Mouse (Mus musculus): ENCODE data around the gene Ern1.
"Not testable (repeated sequence)": the region's sequence is repeated elsewhere in the genome, so short reads cannot be mapped to it uniquely, and the experiment has no call there.

The Ern1 gene

DNA sequence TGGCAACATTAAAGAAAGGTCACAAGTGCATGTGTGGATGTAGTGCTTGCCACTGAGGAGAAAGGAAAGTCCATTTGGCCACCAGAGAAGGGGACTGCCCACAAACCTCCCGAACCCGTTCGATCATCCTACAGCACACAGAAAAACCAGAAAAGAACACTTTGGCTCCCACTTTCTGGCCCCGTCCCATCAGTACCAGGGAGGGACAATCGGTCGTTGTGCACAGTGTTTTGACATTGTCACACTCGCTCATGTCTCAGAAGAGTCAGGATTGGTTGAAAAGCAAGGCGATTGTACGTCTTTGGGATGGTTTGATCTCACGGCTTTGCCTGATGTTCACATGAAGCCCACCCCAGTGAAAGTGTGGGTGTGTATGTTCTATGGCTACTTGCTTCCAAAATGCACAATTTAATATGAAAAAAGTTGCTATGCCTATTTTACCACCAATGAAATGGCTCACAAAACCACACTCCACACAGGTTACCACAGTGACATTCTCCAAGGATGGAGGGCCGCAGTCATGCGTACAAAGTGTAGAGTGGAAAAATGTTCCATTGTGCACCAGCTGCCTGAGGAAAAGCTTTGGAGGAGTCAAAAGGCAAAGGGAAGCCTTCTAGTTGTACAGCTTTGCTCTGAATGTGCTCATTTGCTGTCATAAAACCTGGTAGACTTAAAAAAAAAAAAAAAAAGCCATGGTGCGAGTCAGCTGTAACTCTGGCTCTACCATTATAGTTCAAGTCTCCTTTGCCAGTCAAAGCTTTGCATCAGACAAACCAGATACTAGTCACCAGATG is 15.2 kb upstream of the Ern1 start:
- no peak for DNase-seq (ENCODE audit: low spot score)

DNA sequence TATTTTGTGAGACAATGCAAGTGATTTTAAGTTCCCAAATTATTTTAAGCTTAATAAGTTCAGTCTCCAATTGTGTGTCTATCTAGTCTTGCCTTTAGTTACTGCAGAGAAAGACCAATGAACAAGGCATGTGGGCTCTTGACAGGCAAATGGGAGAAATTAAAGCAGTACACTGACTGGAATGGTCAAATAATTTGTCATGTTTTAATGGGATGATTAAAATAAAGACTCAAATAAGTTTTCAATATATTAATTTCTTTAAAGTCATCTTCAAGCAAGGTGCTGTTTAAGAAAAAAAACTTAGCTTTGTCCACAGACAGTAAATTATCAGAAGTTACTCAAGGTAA is 14.5 kb upstream of the Ern1 start:
- DNase-seq (ENCODE audit: low spot score), result no peak

DNA sequence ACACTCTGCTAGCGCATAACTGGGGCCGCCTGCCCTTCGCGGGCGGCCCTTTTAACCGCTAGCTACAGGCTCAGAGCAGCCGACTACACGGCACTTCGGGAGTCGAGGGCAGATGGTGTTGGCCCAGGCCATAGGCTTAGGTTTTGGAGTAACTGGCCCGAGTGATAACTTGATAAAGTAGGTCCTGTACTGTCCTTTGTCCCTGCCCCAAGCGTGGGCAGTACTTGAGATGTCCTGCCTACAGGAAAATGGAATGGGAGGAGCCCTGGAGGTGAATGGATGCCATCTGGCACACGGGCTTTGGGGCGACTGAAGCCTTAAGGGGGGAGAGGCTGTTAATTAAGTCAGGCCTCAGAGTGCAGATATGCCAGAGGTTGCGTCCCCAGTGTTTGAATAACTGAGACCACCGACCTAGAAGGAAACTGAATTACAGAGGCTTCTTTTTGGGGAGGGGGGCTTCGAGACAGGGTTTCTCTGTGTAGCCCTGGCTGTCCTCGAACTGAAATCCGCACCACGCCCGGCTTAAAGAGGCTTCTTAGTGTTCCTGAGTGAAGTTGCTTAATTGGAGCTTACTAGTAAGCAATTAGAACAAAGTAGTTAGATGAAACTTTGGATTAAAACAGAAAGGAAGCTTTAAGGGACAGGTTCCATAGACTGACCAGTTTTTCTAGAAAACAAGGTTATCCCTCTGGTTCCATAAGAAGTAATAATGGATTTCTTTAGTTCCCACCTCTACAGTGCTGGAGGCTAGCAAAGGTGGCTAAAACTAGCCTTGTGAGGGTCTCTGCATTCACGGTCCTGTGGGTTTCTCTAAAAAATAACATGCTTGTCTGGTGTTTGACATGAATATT is 13.9 kb upstream of the Ern1 start:
- DNase-seq (ENCODE audit: low spot score), result peak; percentile 64

DNA sequence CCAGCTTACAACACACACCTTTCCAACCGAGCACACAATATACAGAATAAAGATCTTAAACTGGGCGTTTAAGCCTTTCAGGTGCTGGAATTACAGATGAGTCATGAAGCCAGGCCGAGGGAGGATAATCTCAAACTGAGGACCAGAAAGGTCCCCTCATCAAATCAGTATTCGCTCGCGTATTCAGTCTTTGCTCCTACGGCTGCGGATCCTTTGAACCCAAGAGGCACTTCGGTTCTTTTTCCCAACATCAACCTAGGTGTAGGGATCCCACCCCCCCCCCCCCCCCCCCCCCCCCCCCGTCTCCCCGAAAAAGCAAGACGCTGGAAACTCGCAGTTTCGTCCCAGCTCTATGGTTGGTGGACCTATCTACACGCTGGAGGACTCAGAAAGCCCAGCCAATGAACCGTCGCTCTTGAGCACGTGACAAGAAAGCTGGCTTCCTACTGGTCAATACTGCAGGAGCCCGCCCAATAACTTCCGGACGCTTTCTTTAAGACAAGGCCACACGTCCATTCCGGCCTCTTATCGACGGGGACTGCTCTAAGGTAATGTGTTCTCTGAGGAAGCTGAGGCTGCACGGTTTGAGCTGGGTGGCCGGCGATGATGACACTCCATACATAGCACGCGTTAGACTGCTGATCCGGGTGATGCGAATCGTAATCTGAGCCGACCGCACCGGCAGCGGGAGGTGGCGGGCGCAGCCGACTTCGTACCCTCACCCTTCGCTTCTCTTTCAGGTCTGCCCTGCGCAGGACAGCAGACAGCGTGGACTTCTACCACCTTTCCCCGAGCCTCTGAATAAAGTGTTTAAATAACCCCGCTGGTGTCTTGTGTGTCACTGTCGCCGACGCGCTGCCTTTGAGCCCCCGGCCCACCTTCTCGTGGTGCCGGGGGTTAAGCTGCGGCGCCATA is 13.0 kb upstream of the Ern1 start:
- DNase-seq (ENCODE audit: low spot score), result peak; percentile 98

DNA sequence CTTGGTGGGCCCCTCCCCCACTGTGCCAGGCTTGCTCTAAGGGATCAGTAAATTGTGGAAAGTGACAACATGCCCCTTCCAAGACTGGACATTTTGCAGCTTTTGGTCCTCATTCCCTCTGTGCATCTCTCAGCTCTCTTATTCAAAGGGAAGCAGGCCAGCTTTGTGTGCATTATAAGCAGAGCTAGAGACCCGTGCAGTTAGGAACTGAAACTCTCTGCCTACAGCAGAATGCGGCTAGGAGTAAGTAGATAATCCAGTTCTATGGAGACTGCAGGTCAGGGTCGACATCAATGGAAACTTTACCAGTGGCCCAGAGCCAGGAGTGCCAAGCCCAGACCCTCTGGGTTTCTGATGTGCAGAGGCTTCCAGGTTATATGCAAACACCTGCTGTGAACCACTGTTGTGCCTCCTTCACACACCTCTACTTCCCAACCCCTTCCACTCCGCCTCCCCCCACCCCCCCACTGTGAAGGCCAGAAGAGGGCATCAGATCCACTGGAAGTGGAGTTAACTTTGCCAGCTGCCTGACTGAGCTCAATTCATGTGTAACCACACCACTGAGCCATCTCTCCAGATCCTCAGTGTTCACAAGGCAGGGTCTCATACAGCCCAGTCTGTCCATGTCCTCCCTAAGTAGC is 11.2 kb upstream of the Ern1 start:
- DNase-seq (ENCODE audit: low spot score), result no peak

DNA sequence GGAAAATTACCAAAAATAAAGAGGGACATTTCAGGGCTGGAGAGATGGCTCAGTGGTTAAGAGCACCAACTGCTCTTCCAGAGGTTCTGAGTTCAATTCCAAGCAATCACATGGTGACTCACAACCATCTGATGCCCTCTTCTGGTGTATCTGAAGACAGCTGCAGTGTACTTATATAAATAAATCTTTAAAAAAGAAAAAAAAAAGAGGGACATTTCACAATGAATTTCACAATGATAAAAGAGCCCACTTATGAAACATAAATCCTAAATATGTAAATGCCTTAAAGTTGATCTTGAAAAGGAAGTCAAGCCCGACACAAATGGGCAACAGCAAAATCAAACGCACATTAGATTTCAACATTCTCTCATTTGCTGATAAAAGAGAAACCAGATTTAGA is 10.3 kb upstream of the Ern1 start:
- DNase-seq (ENCODE audit: low spot score), result no peak

DNA sequence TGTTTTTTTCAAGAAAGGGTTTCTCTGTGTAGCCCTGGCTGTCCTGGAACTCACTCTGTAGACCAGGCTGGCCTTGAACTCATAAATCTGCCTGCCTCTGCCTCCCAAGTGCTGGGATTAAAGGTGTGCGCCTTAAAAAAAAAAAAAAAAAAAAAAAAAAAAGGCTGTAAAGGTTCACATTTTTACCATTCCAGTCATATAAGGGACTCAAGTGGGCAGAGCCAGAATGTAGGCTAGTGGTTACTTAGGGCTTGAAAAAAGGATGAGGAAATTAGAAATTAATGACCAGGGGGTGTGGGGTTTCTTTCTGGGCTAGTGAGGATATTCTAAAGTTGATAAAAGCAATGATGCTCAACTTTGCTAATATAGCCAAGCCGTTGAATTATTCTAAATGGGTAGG is 9.4 kb upstream of the Ern1 start:
- not testable (repeated sequence) for DNase-seq (ENCODE audit: low spot score)

DNA sequence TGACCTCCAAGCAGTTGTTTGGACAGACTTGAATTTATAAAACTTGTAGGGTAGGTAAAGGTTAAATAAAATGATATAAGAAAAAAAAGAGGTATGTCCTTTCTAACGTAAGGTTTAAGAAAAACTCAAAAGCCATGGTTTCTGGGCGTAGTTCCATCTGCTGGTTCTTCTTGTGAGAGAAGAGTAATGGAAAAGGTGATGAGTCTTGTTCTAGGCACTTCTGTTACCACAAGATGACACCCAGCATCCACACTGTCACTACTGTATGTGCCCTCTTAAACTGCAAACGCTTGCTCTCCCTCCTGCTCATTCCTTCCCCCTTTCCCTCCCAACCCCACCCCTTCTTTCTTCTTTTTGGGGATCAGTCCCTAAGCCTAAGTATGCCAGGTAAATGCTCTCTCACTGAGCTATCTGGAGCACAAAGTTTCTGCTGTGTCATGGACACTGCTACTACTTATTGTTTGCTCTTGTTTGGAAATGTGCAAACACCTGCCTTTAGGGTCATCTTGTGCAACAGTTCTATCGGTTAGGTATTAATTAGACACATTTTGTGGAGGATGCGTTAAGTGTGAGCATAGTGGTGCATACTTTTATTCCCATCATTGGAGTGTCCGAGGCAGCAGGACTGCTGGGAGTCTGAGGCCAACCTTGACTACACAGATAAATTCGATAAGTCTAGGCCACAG is 5.5 kb upstream of the Ern1 start:
- DNase-seq (ENCODE audit: low spot score), result no peak

DNA sequence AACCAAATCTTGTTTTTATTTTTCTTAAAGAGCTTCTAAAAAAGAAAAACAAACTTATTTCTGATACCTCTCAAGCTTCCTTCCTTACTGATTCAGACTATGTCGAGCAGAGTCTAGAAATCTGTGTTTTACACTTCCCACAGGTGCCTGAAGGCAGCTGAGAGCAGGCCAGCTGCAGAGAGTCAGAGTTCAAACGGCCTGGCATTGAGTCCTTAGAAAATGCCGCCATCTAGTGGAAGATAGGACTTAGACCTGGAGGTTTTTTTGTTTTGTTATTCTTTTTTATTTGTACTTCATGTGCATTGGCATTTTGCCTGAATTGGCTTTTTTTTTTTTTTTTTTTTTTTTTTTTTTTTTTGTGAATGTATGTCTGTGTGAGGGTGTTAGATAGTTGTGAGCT is 3.7 kb upstream of the Ern1 start:
- no peak for DNase-seq (ENCODE audit: low spot score)

DNA sequence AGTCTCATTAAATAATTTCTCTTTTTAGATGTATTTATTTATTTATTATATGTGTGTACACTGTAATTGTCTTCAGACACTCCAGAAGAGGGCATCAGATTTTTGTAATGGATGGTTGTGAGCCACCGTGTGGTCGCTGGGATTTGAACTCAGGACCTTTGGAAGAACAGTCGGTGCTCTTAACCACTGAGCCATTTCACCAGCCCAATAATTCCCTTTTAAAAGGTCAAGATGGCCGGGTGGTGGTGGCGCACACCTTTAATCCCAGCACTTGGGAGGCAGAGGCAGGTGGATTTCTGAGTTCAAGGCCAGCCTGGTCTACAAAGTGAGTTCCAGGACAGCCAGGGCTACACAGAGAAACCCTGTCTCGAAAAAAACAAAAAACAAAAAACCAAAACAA is 2.9 kb upstream of the Ern1 start:
- not testable (repeated sequence) for DNase-seq (ENCODE audit: low spot score)

DNA sequence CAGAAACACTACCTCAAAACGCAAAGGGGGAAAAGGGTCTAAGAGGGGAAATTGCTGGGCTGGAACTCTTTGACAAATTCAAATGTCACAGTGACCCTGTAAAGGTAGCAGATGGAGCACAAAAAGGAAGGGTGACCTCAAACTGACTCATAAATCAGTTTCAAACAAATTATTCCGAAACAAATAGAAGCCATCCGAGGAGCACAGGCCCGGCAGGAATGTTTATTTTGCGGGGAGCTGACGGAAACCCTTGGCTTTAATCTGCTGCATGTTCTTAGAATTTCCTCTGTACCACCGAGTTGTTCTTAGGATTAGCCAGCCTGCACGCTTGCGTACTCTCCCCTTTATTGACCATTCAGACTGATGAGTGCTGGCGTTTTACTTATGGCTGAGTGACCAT is 2.4 kb upstream of the Ern1 start:
- DNase-seq (ENCODE audit: low spot score), result no peak

DNA sequence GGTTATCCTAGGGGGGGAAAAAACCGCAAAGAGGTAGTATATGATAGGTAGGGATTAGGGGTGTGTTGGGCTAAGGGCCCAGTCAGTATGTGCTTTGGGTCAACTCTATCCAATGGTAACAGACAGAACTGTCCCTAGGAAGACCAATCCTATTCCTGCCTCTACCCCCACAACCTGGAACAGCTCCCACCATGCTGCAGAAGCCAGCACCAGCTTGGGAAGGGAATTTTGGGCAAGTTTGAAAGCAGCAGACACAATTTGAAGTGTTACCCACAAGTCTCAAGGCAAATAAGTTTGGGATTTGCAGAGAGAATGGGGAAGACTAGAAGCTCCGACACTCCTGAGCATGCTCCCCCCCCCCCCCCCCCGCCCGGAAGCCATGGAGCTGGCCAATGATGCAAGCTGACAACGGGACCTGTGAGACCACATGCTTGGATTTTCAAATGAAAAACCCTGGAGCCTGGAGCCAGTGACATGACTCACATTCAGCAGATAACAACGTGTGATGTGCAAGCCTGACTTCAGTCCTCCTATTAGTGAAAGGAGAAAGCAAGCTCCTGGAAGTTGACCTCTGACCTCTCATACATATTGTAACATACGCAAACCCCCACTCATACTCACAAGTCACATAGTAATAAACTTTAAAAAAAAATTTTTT is 1.5 kb upstream of the Ern1 start:
- DNase-seq (ENCODE audit: low spot score), result no peak

DNA sequence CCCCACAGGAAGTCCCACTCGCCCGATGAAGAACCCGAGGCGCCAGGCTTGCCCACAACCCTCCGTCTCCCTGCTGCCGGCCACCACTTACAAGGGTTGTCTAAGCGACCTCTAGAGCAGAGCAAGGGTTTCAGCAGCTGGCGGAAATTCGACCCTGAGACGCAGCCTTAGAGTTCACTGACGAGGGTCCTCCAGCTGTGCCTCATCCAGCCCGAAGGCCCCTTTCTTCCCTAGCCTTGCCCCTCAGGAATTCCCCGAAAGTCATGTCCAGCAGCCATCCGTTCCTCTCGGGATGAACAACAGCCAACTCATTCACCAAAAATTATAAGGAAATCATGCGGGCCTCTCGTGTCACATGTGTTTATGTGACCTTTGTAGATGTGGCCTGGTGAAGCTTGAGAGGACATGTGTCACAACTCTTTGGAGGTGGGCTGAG is 492 bp upstream of the Ern1 start:
- DNase-seq (ENCODE audit: low spot score), result no peak

DNA sequence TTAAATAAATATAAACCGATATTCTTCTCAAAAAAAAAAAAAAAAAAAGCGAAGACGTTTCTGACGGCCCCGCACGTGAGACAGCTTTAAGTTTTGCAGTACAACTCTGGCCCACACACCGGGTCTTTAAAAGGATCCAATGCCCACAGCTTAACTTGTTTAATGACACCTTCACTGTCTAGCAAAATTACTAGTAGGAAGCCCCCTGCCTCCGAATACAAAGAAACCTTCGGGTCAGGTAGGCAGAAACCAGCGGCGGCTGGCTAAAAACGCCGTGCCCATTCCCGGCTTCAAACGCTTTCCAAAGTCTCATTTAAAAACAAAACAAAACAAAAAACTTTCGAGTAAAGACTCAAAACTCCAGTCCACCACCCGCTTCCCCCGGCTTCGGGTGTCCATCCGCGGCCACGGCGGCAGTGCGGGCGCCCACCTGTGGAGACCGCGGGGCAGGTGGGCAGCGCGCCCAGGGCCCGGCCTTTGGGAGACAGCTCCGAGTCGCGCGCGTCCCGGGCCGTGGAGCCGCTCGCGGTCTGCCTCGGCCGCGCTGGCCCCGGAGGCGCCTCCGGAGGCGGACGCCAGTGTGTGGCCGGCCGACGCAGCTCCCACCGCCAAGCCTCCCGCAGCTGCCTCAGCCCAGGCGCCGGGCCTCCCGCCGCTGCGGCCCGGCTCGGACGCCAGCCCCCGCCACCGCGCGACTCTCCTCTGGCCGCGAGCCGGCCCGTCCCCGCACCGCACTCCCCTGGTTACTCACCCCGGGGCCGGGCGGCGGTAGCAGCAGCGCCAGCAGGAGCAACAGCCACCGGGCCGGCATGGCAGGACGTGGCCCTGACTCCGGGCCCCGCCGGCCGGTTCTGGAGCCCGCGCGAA is 553 bp downstream of the Ern1 start:
- no peak for DNase-seq (ENCODE audit: low spot score)

DNA sequence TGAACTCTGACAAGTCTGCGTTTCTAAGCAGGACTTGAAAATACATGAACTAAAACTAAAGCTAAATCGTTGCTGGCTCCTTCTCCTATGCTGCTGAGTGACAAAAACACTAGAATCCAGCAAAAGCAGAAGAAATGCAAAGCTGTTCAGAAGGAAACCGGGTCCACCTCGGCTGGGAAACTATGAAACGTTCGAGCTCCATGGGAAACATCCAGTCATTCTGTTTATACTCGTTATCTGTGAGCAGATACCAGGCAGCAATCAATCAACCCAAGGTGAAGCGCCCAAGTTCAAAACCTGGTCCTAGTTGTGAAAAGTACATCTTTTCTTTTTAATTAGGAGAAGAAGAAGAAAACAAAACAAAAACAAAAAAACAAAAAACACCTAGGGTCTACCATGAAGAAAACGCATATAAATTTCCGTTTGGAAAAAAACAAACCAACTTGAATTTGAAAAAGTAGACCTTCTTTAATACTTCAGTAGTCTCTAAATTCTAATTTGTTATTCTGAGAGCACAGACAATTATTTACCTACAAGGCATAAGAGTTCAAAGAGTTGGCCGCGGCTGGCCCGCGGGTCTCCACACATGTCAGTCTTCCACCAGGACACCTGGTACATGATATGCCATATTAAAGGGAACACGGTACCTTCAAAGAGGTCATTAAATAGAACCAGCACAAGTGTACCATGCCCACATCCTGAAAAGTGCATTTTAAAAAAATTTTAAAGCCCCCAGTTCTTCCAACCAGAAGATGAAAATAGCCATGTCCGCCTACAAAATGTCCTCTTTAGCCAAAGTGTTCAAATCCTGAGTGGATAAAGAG is 1.4 kb downstream of the Ern1 start:
- DNase-seq (ENCODE audit: low spot score), result no peak

DNA sequence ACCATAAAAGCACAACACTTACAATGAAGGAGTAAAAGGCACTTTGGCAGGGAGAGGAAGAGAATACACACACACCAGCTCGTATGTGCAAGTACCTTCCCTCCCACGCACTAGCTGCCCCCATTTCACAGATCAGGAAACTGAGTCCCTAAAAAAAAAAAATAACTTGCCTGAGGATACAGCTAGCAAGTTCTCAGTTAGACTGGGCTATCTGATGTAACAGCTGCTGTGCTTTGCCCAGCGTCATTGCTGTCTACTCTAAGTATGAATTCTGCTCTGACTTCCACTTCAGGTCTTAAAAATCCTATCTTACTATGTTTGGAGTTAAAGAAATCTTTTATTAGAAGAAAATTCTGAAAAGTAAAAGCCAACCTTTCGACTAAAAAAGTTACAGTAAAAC is 2.0 kb downstream of the Ern1 start:
- no peak for DNase-seq (ENCODE audit: low spot score)

DNA sequence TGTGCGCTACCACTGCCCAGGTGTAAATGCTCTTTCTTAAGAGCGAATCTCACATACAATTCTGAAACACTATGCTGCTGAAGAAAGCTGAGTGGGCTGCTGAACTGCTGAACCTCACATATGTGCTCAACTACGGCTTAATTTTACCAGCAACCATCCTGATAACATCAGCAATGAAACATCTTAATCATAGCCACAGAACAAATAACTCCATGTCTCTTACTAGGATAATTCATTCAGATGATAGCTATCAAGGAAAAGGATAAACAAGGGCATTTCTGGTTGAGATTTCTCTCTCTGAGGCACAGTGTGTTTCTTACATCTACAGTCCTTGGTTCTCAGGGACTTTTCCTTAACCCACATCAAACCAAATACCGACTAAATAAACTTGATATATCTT is 2.8 kb downstream of the Ern1 start:
- no peak for DNase-seq (ENCODE audit: low spot score)

DNA sequence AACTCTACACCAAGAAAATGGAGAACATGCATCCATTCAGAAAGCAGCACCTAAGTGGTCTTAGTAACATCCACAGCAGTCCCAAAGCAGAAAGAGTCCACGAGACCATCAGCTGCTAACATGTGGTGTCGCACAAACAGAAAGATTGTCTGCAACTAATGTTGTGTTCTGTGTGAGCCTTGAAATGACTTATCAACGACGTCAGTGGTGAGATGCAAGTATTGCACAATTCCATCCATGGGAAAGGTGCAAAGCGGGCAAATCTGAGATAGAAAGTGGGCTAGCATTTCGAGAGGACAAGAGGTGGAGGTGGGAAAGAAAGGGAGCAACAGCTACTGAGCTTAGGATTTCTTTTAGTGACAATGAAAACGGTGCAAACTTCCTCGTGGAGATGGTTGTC is 4.8 kb downstream of the Ern1 start:
- no peak for DNase-seq (ENCODE audit: low spot score)

DNA sequence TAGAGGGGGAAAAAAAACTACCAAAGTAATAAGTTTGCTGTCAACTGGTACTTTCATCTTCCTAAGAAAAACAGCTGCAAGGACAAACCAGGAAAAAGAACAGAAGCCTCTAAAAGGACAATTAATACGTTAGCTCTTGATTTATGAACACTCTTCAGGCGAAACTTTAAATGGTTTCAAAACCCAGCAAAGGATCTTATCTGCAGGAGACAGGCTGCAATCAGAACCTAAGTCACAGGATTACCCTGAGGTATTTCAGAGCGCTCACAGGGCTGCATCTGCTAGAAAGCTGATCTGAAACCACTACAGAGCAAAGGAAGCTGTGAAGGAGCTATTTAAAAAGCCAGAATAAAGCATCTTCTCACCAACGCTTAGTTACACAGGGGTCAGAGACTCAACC is 6.0 kb downstream of the Ern1 start:
- no peak for DNase-seq (ENCODE audit: low spot score)
